Mouse (Mus musculus) heart, postnatal 10 days (tissue): ENCODE measurements around the gene Scamp1. TPM values are rescaled to one million over a fixed set of nuclear protein-coding genes. Genes with fewer than 3 reads are reported as not detected.

Experiments
- DNase-seq, 2 experiments: peaks; one replicate each; pipeline ENCODE4 v3.0.0; 2021
- intact Hi-C: fragments of 180-260 bp; cut with DNase I; formaldehyde crosslinking; loops from one replicate; pipeline ENCODE4 v1.15.1; 2025
- total RNA-seq, 2 experiments: library from RNA; stranded (reverse); gene quantifications; 2 replicates each; pipeline ENCODE4 v1.2.3; 2021

Gene Scamp1
- total RNA-seq, 2 experiments from 2014 or later = 35.7 to 39.1 TPM

DNA sequence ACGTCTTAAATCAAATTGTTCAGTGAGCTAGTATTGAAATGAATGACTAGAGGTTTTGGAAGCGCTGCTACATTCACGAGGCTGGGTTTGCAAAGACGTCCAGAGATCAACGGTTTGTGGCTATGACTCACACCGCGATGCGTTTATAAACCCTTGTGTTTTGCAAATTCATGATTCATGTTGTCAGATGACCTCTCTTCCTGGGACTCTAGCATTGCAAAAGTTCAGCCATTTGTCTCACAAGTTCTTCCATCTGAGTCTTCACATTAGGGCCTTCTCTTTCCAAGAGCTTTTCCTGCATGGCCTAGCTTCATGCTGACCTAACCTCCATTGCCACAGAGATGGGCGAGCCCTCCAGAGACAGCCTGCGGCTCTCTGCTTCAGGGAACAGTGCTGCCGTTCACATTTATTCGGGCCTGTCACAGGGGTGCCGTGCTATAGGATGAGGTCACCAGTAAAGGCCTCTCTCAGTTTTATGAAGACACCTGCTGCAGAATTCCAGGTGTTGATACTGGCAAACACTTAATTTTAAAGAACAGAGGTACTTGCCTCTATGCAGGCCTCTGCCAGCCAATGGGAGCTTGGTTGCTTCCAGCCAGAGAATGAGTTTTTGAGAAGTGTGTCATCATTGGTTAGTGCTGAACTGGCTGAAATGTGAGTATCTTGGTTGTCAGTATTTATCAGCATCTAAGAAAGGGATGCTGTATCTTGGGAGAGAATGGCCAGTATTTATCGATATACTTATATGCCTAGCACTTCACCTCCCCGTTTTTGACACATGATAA, 131.0 kb downstream of the Scamp1 start:
- intact Hi-C loops = no loop called here
- DNase-seq = no peak

DNA sequence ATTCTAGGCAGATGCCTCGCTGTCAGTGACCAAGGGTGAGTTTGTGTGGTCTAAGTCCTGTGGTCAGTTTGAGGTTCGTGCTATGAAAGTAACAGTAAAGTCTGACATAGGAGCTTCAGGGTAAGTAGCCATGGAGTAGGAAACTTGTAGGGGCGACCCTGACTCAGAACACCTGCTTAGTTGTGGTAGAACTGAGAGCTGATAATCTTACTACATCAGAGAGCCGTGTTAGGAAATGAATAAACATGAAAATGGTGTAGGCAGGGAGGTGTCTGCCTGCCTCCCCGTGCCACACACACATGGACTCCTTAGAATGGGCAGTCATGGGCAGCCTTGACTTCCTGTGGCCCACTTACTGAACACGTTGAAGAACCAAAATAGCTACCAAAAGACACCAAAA, 132.0 kb downstream of the Scamp1 start:
- intact Hi-C loops = no loop called here
- no peak for DNase-seq

DNA sequence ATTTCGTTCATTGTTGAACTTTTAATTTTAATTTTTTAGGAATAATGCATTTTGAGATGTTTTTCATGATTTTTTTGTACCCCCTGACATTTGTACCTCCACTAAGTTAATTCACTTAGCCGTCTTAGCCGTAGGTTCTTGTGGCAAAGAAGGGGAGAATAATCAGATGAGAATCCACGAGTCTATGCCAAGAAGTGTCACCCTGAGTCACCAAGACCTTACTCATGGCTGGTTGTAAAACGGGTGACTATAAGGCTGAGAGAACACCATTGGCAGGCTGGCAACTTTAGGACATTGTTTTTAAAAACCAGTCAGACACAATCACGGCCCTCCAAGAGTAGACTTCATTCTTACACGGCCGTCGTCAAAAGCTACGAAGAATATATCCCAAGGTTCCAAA, 132.8 kb downstream of the Scamp1 start:
- no peak for DNase-seq
- intact Hi-C loops = no loop called here

Other genes starting within 250 kb of the Scamp1 start
- 10 to 100 TPM; 23.5 to 38.5 TPM for gene Lhfpl2, start 228.1 kb downstream of the Scamp1 start, total RNA-seq
- gene Ap3b1, start 73.1 kb upstream of the Scamp1 start, total RNA-seq = 10 to 100 TPM; 27.7 to 32.7 TPM